Mouse (Mus musculus): ENCODE data around the gene Ust.

The Ust gene

GRCm38 (mm10) chr10:8227705-8228374, 290.8 kb downstream of the Ust start:
- intact Hi-C loops (cut with DNase I): no loop called here

- intact Hi-C loops (cut with DNase I): no loop called here
Measured at GRCm38 (mm10) chr10:8226650-8227049, 292.0 kb downstream of the Ust start.

- intact Hi-C loops (cut with DNase I): no loop called here
Measured at GRCm38 (mm10) chr10:8224641-8225040, 294.0 kb downstream of the Ust start.

DNA sequence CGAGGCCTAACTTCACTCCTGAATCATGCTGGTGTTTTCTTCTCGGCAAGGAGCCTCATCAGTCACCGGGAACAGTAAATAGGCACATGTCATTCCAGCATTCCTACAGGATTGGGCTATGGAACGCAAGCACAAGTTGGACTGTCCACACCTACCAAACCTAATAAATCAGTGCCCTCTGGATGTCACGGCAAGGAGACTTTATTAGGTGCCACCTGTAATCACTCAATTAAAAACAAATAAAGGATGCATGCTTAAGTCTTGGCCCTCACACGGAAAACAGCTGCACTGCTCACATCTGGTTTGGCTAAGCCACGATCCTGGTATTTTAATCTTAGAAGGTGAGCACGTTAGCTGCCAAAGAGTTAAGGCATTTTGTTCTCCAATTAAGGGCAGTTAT, 294.6 kb downstream of the Ust start:
- intact Hi-C loops (cut with DNase I): no loop called here

DNA sequence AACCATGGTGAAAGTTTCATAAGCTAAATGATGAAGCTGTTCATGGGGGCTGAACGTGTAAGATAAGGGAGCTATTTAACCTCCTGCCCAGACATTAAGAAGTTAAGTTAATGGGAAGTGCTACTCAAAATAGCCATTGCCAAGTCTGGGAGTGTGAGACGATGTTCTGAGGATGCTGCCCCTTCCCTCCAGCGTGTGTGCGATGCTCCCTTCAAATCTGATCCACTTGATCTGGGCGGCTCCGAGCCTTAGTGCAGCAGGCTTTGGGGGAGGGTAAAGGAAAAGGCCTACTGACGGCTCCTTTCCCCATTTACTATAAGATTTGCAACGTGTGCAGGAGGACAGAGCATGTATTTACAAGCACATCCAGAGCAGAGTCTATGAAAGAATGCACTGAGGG, 301.7 kb downstream of the Ust start:
- intact Hi-C loops (cut with DNase I): no loop called here

DNA sequence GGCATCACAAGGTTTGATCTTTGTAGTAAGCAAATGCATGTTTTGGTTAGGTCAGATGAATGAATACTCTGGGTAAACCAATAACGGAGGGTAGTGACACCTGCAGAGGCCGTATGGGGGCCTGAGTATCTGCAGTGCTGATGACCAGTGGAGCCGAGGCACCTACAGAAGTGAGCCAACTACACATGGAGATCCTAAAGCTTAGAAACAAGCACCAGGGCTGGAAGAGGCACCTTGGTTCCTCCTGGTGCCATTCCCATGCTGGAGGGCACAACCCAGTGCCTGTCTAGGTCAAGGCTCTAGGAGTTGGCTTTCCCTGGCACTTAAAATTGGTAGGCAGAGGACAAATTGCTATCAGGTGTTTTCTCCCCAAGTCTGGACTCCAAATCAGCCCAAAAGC, 303.4 kb downstream of the Ust start:
- intact Hi-C loops (cut with DNase I): no loop called here

DNA sequence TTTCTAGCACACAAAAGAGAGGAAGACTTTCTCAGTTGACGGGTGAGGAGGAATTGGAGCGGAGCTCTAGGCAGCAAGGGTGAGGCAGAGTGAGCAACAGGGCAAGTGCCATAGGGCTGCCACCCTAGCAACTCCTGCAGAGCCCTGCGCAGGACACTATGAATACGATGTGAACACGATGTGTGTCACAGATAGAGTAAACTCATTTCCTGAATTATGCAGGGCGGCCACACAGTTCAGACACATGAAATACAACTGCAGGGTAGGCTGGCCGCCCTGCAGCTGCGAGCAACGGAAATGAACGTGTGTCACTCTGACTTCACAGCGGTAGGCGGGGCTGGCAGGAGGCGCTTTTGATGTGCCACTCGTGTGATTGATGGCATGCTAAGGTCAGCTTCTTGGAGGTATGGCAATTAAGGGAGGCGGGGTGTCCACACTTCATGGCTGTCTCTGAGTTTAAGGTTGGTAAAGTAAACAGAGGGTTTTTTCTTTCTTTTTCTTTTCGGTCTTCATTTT, 304.7 kb downstream of the Ust start:
- intact Hi-C loops (cut with DNase I): no loop called here

DNA sequence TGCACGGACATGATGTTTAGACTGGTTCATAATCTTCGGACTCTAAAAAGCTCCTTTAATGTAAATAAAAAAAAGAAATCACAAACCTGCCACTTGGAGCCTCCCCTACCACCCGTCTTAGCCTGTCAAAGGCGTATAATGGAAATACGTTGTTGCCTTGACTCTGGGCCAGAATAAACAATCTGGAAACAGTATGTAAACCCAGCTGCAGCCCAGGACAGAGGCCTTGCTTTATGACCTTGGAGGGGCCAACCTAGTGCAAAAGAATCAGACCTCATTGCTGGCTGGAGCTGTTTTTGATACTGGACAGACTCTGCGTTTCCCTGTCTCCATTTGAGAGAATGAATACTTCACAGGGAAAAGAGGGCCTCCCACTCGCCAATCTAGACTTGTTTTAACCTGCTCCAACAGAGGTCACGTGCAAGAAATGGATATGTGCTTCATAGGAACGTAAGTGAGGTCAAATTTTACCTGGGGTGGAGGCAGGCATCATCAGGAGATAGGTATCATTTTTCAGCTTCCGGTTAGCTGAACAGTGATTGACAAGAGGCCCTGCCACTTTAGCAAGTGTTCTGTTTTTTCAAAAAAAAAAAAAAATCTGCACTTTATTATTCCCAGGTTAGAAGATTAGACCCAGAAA, 305.2 kb downstream of the Ust start:
- intact Hi-C loops (cut with DNase I): no loop called here

- intact Hi-C loops (cut with DNase I): no loop called here
Measured at GRCm38 (mm10) chr10:8212611-8213226, 305.9 kb downstream of the Ust start.

- intact Hi-C loops (cut with DNase I): no loop called here
Measured at GRCm38 (mm10) chr10:8211694-8212093, 306.9 kb downstream of the Ust start.

GRCm38 (mm10) chr10:8210366-8210765, 308.3 kb downstream of the Ust start:
- intact Hi-C loops (cut with DNase I): no loop called here

DNA sequence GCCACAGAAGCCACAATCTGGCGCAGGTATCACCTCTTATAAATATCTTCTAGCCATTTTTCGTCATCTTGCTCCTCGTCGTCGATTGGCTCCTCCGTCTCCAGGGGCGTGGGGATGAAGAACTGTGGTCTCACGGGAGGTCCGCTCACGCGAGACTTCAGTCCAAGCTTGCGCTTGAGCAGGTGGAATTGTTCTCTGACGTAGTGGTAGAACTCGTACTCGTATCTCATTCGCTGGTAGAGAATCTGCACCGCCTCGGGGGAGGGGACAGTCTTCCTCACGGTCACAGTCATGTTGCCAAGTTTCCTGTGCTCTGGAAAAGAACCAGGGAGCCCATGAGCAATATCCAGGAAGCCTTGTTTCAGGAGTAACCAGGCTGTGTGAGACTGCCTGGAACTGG, 311.3 kb downstream of the Ust start:
- intact Hi-C loops (cut with DNase I): no loop called here

DNA sequence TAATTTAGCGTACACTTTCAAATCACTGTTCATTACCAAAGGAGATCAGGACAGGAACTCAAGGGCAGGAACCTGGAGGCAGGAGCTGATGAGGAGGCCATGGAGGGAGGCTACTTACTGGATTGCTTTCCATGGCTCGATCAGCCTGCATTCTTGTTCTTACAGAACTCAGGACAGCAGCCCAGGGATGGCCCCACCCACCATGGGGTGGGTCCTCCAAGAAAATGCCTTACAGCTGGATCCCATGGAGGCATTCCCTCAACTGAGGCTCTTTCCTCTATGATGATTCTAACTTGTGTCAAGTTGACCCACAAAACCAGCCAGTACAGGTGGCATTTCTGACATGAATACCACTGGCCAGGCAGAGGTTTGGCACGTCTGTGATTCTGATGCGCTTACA, 314.9 kb downstream of the Ust start:
- intact Hi-C loops (cut with DNase I): no loop called here

- intact Hi-C loops (cut with DNase I): loop anchor here (5.0 kb wide), 2 partner anchors 42 to 388 kb away; no protein-coding TSS in a partner anchor
Measured at GRCm38 (mm10) chr10:8199816-8200215, 318.8 kb downstream of the Ust start.

- intact Hi-C loops (cut with DNase I): loop anchor here (5.0 kb wide), 2 partner anchors 43 to 387 kb away; no protein-coding TSS in a partner anchor
Measured at GRCm38 (mm10) chr10:8199026-8199756, 319.4 kb downstream of the Ust start.

DNA sequence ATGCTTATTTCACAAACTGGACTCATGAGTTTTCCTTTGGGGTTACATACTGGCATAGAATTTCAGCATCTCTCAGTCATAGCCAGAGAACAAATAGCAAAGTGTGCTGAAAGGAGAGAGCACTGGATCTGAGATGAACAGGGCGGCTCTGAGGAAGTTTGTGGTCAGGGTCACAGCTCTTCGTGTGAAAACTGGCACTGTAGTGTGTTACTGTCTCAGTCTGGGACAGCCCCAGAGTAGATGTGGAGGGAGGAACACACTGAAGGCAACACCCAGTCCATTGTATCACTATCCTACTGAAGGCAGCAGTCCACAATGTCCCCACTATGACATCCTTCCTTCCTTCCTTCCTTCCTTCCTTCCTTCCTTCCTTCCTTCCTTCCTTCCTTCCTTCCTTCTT, 321.0 kb downstream of the Ust start:
- intact Hi-C loops (cut with DNase I): loop anchor here (5.0 kb wide), 2 partner anchors 45 to 385 kb away; no protein-coding TSS in a partner anchor

- intact Hi-C loops (cut with DNase I): loop anchor here (1.0 to 5.0 kb wide), 3 partner anchors 46 to 384 kb away; no protein-coding TSS in a partner anchor
Measured at GRCm38 (mm10) chr10:8196300-8196699, 322.3 kb downstream of the Ust start.

DNA sequence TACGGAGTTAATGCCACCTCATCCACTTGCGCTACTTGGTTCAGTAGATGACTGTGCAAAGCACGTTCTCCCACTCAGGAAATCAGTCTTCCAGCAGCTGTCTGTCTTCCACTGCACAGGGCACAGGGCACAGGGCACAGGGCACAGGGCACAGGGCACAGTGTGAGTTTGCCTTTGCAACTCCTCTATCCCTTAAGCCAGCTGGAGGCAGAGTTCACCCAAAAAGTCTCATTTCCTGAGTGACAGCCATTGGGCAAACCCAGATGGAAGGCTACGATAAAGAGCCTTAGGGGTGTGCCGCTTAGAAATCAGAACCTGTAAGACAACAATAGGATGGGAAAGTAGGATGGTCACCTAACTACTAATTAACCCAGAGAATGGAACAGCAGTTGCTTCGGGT, 322.9 kb downstream of the Ust start:
- intact Hi-C loops (cut with DNase I): loop anchor here (1.0 to 5.0 kb wide), 3 partner anchors 47 to 383 kb away; no protein-coding TSS in a partner anchor

DNA sequence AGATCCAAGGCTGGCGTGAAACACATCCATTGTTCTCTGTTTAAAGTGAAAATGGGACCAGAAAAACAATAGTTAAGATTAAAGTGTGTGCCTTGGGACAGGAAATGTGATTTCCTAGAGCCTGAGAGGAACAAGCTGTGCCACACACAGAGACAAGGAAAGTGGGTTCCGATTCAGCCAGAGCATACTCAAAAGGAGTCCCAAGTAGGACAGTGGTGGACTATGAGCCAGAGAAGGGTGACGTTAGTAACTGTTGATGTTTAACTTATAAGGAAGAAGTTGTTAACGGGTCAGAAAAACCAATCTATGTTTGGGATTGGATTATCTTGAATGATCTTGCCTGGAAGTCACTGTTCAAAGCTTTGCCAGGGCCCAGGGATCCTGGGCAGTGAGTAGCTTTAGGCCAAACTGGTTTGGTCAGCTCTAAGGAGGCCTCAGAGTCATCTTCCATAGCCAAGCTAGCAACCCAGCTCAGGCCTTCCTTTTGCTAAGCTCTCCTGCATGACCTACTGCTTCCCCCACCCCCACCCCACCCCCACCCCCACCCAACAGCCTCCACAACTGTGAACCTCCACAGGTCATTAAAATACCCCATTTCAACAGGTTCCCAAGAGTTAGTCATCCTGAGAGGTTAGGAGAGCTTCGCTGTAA, 329.2 kb downstream of the Ust start:
- intact Hi-C loops (cut with DNase I): no loop called here

DNA sequence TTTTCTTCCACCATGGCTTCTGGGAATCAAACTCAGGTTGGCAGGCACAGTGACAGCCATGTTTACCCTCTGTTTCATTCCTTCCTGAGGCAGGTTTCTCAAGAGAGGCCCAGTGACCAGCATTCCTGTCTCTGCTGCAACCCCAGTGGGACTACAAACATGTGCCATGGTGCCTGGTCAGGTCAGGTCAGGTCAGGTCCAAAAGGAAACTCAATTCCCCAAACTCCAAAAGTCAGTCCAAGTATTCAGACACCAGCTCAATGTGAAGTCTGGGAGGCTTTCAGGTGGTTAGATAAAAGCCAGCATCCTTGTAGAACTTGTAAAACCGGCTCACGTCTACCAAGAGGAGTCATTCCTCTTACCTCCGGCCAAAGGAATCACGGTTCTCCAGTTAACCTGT, 333.0 kb downstream of the Ust start:
- intact Hi-C loops (cut with DNase I): no loop called here

DNA sequence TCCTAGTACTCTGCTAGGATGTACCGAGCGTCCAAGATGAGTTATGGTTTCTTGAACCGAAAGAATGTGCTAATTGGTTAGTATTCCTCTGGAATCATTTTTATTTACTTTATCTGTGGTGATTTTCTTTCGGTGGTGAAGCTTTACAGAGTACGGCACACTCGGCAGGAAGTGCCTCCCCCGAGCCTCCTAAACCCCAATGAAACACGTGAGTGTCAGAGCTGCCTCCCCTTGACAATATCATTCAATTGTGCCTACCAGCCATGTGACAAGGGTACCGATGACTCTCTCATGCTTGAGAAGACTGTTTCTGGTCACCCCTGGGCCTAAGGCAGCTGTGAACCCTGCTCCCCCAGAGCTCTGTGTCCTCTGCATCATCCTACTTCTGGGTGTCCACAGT, 333.9 kb downstream of the Ust start:
- intact Hi-C loops (cut with DNase I): no loop called here

All from adrenal gland (tissue).